Mouse (Mus musculus) kidney, postnatal 0 days (tissue): ENCODE measurements around the gene Phf11a. TPM values are rescaled to one million over a fixed set of nuclear protein-coding genes. Genes with fewer than 3 reads are reported as not detected.
"Not testable (repeated sequence)": the region's sequence is repeated elsewhere in the genome, so short reads cannot be mapped to it uniquely, and the experiment has no call there.

Experiments
- ATAC-seq: fragments of 200-750 bp; cut with Nextera tagmentation; replicated peaks from 2 replicates; pipeline ENCODE4 v1.8.0; 2017; ENCODE audit warnings: low read depth, moderate number of reproducible peaks, moderate TSS enrichment, moderate library complexity; ENCODE audit not compliant: low FRiP score
- DNase-seq: peaks from one replicate; pipeline ENCODE4 v3.0.0-alpha.2; 2016; ENCODE audit warnings: low spot score
- H3K27ac ChIP-seq: fragments of 300-500 bp; sonication (generic); 2 replicates; pipeline ENCODE4 v1.5.1; 2014; ENCODE audit warnings: mild to moderate bottlenecking
- H3K27me3 ChIP-seq: fragments of 300-500 bp; sonication (generic); 2 replicates; pipeline ENCODE4 v1.6.1; 2014; ENCODE audit warnings: low read length, mixed read lengths; ENCODE audit not compliant: insufficient read depth
- H3K36me3 ChIP-seq: fragments of 300-500 bp; sonication (generic); 2 replicates; pipeline ENCODE4 v1.6.1; 2014; ENCODE audit warnings: low read length, mixed read lengths; ENCODE audit not compliant: insufficient read depth
- H3K4me1 ChIP-seq: fragments of 300-500 bp; sonication (generic); replicated peaks from 2 replicates; pipeline ENCODE4 v1.6.1; 2014; ENCODE audit warnings: antibody characterized with exemption, low read length, mixed read lengths; ENCODE audit not compliant: insufficient read depth
- H3K4me2 ChIP-seq: fragments of 300-500 bp; sonication (generic); 2 replicates; pipeline ENCODE4 v1.6.1; 2014; ENCODE audit warnings: mild to moderate bottlenecking, low read length, moderate library complexity, mixed read lengths
- H3K4me3 ChIP-seq: fragments of 300-500 bp; sonication (generic); replicated peaks from 2 replicates; pipeline ENCODE4 v1.5.1; 2014; ENCODE audit warnings: low read depth, low read length
- H3K9ac ChIP-seq: fragments of 300-500 bp; sonication (generic); 2 replicates; pipeline ENCODE4 v1.6.1; 2014; ENCODE audit warnings: low read depth, low read length
- H3K9me3 ChIP-seq: fragments of 300-500 bp; sonication (generic); replicated peaks from 2 replicates; pipeline ENCODE4 v1.6.1; 2016; ENCODE audit warnings: low read length, inconsistent platforms, mixed read lengths
- CTCF ChIP-seq: IDR thresholded peaks from 2 replicates; pipeline ENCODE4 v1.5.1; 2016; ENCODE audit warnings: antibody characterized with exemption, low read depth, mild to moderate bottlenecking, moderate library complexity
- WGBS: fragments of 180-500 bp; shearing (Covaris S2); extraction: QIAGEN DNeasy Blood & Tissue Kit; methylation state at CpG from one replicate; pipeline ENCODE4 v1.1.7; 2014; 5-methylcytosine and 5-hydroxymethylcytosine counted together
- polyA plus RNA-seq: library from polyadenylated mRNA; unstranded; fragments of >200 nt; fragmentation: Nextera tagmentation; extraction: Ambion mirVana; gene quantifications from 2 replicates; pipeline ENCODE4 v1.2.1, GENCODE M21; 2015

Gene Phf11a
- polyA plus RNA-seq, 1 experiment from 2014 or later: 0.21 TPM

GRCm38 (mm10) chr14:59260056-59260455 is 37.3 kb downstream of the Phf11a start, which contains the start of gene Gm6904:
TSS of gene Gm6904 (minus strand) at chr14:59260216.
- Histone ChIP-seq H3K4me1 (no peaks in the 10 kb centered on the region), H3K9me3 (no peaks in the 10 kb centered on the region), H3K27ac (no peak within 1 kb of the TSS), H3K27me3 (no peaks in the 10 kb centered on the region), H3K9ac (no peak within 1 kb of the TSS), H3K36me3 (no peaks in the 10 kb centered on the region), H3K4me2 (no peak within 1 kb of the TSS), H3K4me3 (no peak within 1 kb of the TSS)
- ATAC-seq (no peak), DNase-seq (peak; percentile 27)
- no peak for TF ChIP-seq CTCF
- 48% methylated on average over 3 of the region's 3 CpGs for WGBS

GRCm38 (mm10) chr14:59255861-59256260 is 41.5 kb downstream of the Phf11a start:
- ATAC-seq, H3K4me3 ChIP-seq, H3K36me3 ChIP-seq, H3K27ac ChIP-seq, H3K9me3 ChIP-seq, DNase-seq, H3K4me2 ChIP-seq, H3K4me1 ChIP-seq, H3K9ac ChIP-seq, H3K27me3 ChIP-seq: not testable (repeated sequence)
- WGBS: 85% methylated on average over 1 of the region's 1 CpGs

GRCm38 (mm10) chr14:59250350-59250749 is 47.0 kb downstream of the Phf11a start:
- WGBS: 57% methylated on average over 5 of the region's 5 CpGs
- not testable (repeated sequence) for H3K4me2 ChIP-seq, H3K27ac ChIP-seq, H3K9me3 ChIP-seq, H3K27me3 ChIP-seq, H3K9ac ChIP-seq, H3K4me3 ChIP-seq, H3K36me3 ChIP-seq, H3K4me1 ChIP-seq, ATAC-seq
- peak; percentile 62 for TF ChIP-seq CTCF
- DNase-seq: peak; percentile 49

GRCm38 (mm10) chr14:59233635-59234034 is 63.7 kb downstream of the Phf11a start:
- Histone ChIP-seq H3K9ac (no peak overlapping the region), H3K27ac (no peak overlapping the region), H3K36me3 (peaks cover 60% of the 10 kb centered on the region), H3K4me2 (no peak overlapping the region), H3K4me3 (no peak overlapping the region), H3K27me3 (no peaks in the 10 kb centered on the region), H3K4me1 (no peaks in the 10 kb centered on the region), H3K9me3 (no peaks in the 10 kb centered on the region)
- TF ChIP-seq CTCF: no peak
- no peak for DNase-seq
- ATAC-seq: no peak
- WGBS: 95% methylated on average over 9 of the region's 9 CpGs

GRCm38 (mm10) chr14:59232003-59232402 is 65.3 kb downstream of the Phf11a start:
- Histone ChIP-seq H3K4me2 (no peak overlapping the region), H3K4me3 (no peak overlapping the region), H3K4me1 (no peaks in the 10 kb centered on the region), H3K9me3 (no peaks in the 10 kb centered on the region), H3K36me3 (peaks cover 71% of the 10 kb centered on the region), H3K27me3 (no peaks in the 10 kb centered on the region), H3K9ac (no peak overlapping the region), H3K27ac (no peak overlapping the region)
- ATAC-seq (no peak), DNase-seq (peak; percentile 14)
- peak; percentile 53 for TF ChIP-seq CTCF
- WGBS: 69% methylated on average over 5 of the region's 5 CpGs

GRCm38 (mm10) chr14:59230331-59230966 is 66.9 kb downstream of the Phf11a start:
- Histone ChIP-seq H3K27me3 (no peaks in the 10 kb centered on the region), H3K9ac (no peak overlapping the region), H3K4me1 (no peaks in the 10 kb centered on the region), H3K4me2 (no peak overlapping the region), H3K4me3 (no peak overlapping the region), H3K36me3 (peaks cover 76% of the 10 kb centered on the region), H3K9me3 (no peaks in the 10 kb centered on the region), H3K27ac (no peak overlapping the region)
- TF ChIP-seq CTCF: no peak
- ATAC-seq: no peak
- 93% methylated on average over 21 of the region's 21 CpGs for WGBS
- no peak for DNase-seq

GRCm38 (mm10) chr14:59229822-59230221 is 67.5 kb downstream of the Phf11a start:
- WGBS: 97% methylated on average over 3 of the region's 3 CpGs
- DNase-seq: no peak
- Histone ChIP-seq H3K4me1 (no peaks in the 10 kb centered on the region), H3K9me3 (no peaks in the 10 kb centered on the region), H3K36me3 (peaks cover 72% of the 10 kb centered on the region), H3K4me3 (no peak overlapping the region), H3K27me3 (no peaks in the 10 kb centered on the region), H3K27ac (no peak overlapping the region), H3K9ac (no peak overlapping the region), H3K4me2 (no peak overlapping the region)
- ATAC-seq: no peak
- TF ChIP-seq CTCF: peak; percentile 25; the same call in 1 of the 2 replicates

Other genes with a start within 250 kb of the Phf11a start
- not detected in 2 replicates for gene 1700129C05Rik, start 154.6 kb downstream of the Phf11a start, polyA plus RNA-seq
- not detected in 2 replicates for gene Gm5142, start 118.8 kb downstream of the Phf11a start, polyA plus RNA-seq
- 28.3 and 34.6 TPM in 2 replicates for gene Rcbtb1, start 96.3 kb downstream of the Phf11a start, polyA plus RNA-seq
- gene Gm6904, start 37.3 kb downstream of the Phf11a start, polyA plus RNA-seq: not detected in 2 replicates
- 1.6 and 1.7 TPM in 2 replicates for gene Phf11b, start 43.8 kb upstream of the Phf11a start, polyA plus RNA-seq
- gene Phf11d, start 67.9 kb upstream of the Phf11a start, polyA plus RNA-seq: 2.8 and 3.1 TPM in 2 replicates
- gene Phf11c, start 97.9 kb upstream of the Phf11a start, polyA plus RNA-seq: 0.33 and 0.41 TPM in 2 replicates
- gene Setdb2, start 143.4 kb upstream of the Phf11a start, polyA plus RNA-seq: 7.9 and 8.4 TPM in 2 replicates
- gene Cab39l, start 143.4 kb upstream of the Phf11a start, polyA plus RNA-seq: 57.2 and 60.7 TPM in 2 replicates